Mouse (Mus musculus): ENCODE measurements around the gene BC049762. TPM values are rescaled to one million over a fixed set of nuclear protein-coding genes. Genes with fewer than 3 reads are reported as not detected.

Gene BC049762
- total and polyA plus RNA-seq, 3 experiments = 0.11 TPM; not detected in 2

DNA sequence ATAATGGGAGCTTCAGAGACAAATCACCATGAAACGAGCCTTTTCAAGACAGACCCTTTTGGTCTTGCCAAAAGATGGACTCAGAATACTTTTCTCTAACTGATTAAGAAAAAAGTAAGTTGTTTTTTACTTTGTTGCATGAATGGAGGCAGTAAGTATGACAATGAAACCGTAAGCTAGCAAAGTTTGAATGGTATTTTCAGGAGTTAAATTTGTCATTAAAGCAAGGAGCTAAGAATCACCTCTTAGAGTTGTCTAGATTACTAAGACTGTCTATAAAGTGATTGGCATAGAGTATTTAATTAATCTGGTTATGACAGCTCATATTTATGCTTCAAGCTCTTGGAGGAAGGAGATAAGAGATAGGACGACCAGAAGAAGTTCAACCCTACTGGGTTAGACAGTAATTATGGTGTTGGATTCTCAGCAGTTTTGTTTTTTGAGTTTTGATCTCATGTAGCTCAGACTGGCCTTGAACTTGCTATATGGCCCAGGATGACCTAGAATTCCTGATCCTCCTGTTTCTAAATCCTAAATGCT, 1.1 kb downstream of the BC049762 start, which contains the start of gene Clk4 (continued):
- TF ChIP-seq CHD2 (IDR thresholded peaks at IDR 0.05; ENCODE audit: low read length) = no peak
- TF ChIP-seq MYC (IDR thresholded peaks at IDR 0.05; ENCODE audit: low read depth, low read length) = no peak

DNA sequence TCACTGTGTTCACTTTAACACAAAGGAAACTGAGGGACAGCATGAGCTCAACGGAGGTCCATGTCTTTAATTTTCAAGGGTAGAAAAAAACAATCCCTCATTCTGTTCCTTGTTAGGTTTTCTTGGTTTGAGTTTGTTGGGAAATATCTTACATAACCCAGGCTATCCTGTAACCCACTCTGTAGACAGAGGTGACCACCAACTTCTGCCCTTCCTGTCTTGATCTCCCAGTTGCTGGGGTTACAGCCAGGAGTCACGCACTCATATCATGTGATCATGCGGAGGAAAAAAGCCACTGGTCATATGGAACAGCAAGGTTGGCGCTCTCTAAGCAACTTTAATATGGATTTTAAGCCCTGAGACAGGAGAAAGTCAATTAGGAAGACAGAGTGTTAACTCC, 5.8 kb downstream of the BC049762 start:
- Histone ChIP-seq H3K9ac (ENCODE audit: control insufficient read depth, low read depth, low read length, poor library complexity, severe bottlenecking) (no peak overlapping the region), H3K79me2 (ENCODE audit: control insufficient read depth, insufficient read depth, low read length, poor library complexity) (no peaks in the 10 kb centered on the region), H3K27ac (ENCODE audit: control insufficient read depth, low read depth, low read length) (no peak overlapping the region), H3K36me3 (ENCODE audit: control insufficient read depth in 1 of 2, insufficient read depth in 2 of 2, low read length in 2 of 2) (peaks cover 0 to 5% of the 10 kb centered on the region in 2 experiments; a peak in 2 of 4 replicates), H3K4me1 (ENCODE audit: control insufficient read depth in 1 of 2, insufficient read depth in 2 of 2, low read length in 2 of 2) (peaks cover 0 to 4% of the 10 kb centered on the region in 2 experiments; a peak in 1 of 4 replicates), H3K9me3 (replicated peaks; ENCODE audit: insufficient read depth, low read length) (no peaks in the 10 kb centered on the region), H3K4me3 (ENCODE audit: control insufficient read depth in 1 of 2, insufficient read depth in 1 of 2, low read depth in 2 of 2, low read length in 2 of 2) (no peak overlapping the region), H3K27me3 (ENCODE audit: control insufficient read depth in 1 of 2, insufficient read depth in 2 of 2, low read length in 2 of 2) (peaks cover 0 to 4% of the 10 kb centered on the region in 2 experiments; a peak in 2 of 4 replicates)
- DNase-seq (ENCODE audit: low read depth, low spot score) = no peak
- TF ChIP-seq HCFC1 (IDR thresholded peaks at IDR 0.05; ENCODE audit: low read depth, low read length) (no peak), POLR2A (IDR thresholded peaks at IDR 0.05; ENCODE audit: control insufficient read depth in 1 of 2, insufficient read depth in 1 of 2, low read depth in 1 of 2, low read length in 2 of 2, poor library complexity in 1 of 2) (no peak), POLR2AphosphoS5 (IDR thresholded peaks at IDR 0.05; ENCODE audit: borderline replicate concordance, low read depth, low read length) (no peak), GABPA (IDR thresholded peaks at IDR 0.05; ENCODE audit: low read depth, low read length) (no peak), ZKSCAN1 (IDR thresholded peaks at IDR 0.05; ENCODE audit: low read depth, low read length) (no peak), ETS1 (IDR thresholded peaks at IDR 0.05; ENCODE audit: low read depth, low read length) (no peak), CHD1 (IDR thresholded peaks at IDR 0.05; ENCODE audit: low read depth, low read length) (no peak)

DNA sequence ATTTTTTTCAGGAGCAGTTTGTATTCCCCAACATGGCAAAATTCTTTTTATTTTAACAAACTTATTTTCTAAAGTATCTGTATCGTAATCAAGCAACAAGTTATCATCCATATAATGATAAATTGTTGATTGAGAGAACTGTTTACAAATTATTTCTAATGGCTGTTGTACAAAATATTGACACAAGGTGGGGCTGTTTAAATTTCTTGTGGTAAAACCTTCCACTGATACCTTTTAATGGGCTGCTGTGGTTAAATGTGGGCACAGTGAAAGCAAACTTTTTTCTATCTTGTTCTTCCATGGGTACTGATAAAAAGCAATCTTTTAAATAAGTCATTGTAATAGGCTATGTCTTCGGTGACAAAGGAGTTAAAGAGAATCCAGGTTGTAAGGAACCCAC, 19.9 kb downstream of the BC049762 start:
- DNase-seq (ENCODE audit: low read depth, low spot score) = peak; percentile 14
- H3K9ac ChIP-seq (ENCODE audit: control insufficient read depth, low read depth, low read length, poor library complexity, severe bottlenecking) = no peak overlapping the region

More for the DNA sequence above, 19.9 kb downstream of the BC049762 start:
- H3K4me1 ChIP-seq (ENCODE audit: control insufficient read depth in 1 of 2, insufficient read depth in 2 of 2, low read length in 2 of 2) = no peaks in the 10 kb centered on the region
- peaks cover 0 to 4% of the 10 kb centered on the region in 2 experiments; a peak in 2 of 4 replicates for H3K27me3 ChIP-seq (ENCODE audit: control insufficient read depth in 1 of 2, insufficient read depth in 2 of 2, low read length in 2 of 2)
- no peaks in the 10 kb centered on the region for H3K9me3 ChIP-seq (replicated peaks; ENCODE audit: insufficient read depth, low read length)
- no peaks in the 10 kb centered on the region for H3K36me3 ChIP-seq (ENCODE audit: control insufficient read depth in 1 of 2, insufficient read depth in 2 of 2, low read length in 2 of 2)
- TF ChIP-seq EP300 (IDR thresholded peaks at IDR 0.05; ENCODE audit: low read depth in 1 of 2, low read length in 2 of 2) (no peak), ETS1 (IDR thresholded peaks at IDR 0.05; ENCODE audit: low read depth, low read length) (no peak), ZMIZ1 (IDR thresholded peaks at IDR 0.05; ENCODE audit: low read depth, low read length) (no peak), CTCF (IDR thresholded peaks at IDR 0.05 in 2 of 3, conservative IDR thresholded peaks at IDR 0.05 in 1 of 3; ENCODE audit: control insufficient read depth in 1 of 3, insufficient read depth in 1 of 3, low read depth in 2 of 3, low read length in 3 of 3, poor library complexity in 1 of 3, severe bottlenecking in 1 of 3) (peak in 1 of 3 experiments; percentile 48; a peak in 2 of 6 replicates), POLR2AphosphoS2 (IDR thresholded peaks at IDR 0.05; ENCODE audit: low read length) (no peak), GATA1 (IDR thresholded peaks at IDR 0.05; ENCODE audit: low read depth, low read length) (no peak), KAT2A (conservative IDR thresholded peaks at IDR 0.05; ENCODE audit: low read depth, low read length) (no peak), RAD21 (IDR thresholded peaks at IDR 0.05; ENCODE audit: low read depth, low read length) (peak; percentile 42), RCOR1 (IDR thresholded peaks at IDR 0.05; ENCODE audit: low read depth, low read length) (no peak), SMC3 (IDR thresholded peaks at IDR 0.05; ENCODE audit: low read depth, low read length) (peak; percentile 65), BHLHE40 (IDR thresholded peaks at IDR 0.05; ENCODE audit: borderline replicate concordance, low read depth, low read length) (no peak), POLR2AphosphoS5 (IDR thresholded peaks at IDR 0.05; ENCODE audit: borderline replicate concordance, low read depth, low read length) (no peak)
- no peak overlapping the region for H3K4me3 ChIP-seq (ENCODE audit: control insufficient read depth in 1 of 2, insufficient read depth in 1 of 2, low read depth in 2 of 2, low read length in 2 of 2)
- no peaks in the 10 kb centered on the region for H3K79me2 ChIP-seq (ENCODE audit: control insufficient read depth, insufficient read depth, low read length, poor library complexity)
- no peak overlapping the region for H3K27ac ChIP-seq (ENCODE audit: control insufficient read depth, low read depth, low read length)
